Mouse (Mus musculus) hindbrain, embryonic 15.5 days (tissue): ENCODE measurements around the gene Mlf1. TPM values are rescaled to one million over a fixed set of nuclear protein-coding genes. Genes with fewer than 3 reads are reported as not detected.

Experiments
- polyA plus RNA-seq: library from polyadenylated mRNA; unstranded; fragments of >200 nt; fragmentation: Nextera tagmentation; extraction: Ambion mirVana; gene quantifications from 2 replicates; pipeline ENCODE4 v1.2.1, GENCODE M21; 2015

Mlf1 gene
- polyA plus RNA-seq, 1 experiment from 2014 or later, result 35.3 TPM

Other genes starting within 250 kb of the Mlf1 start
- not detected in 2 replicates for gene Gm17402, start 1.1 kb downstream of the Mlf1 start, polyA plus RNA-seq
- gene Gfm1, start 56.0 kb downstream of the Mlf1 start, polyA plus RNA-seq, result 27.8 and 29.5 TPM in 2 replicates
- 174 and 188 TPM in 2 replicates for gene Lxn, start 89.8 kb downstream of the Mlf1 start, polyA plus RNA-seq
- 1.4 and 3.1 TPM in 2 replicates for gene Rarres1, start 141.4 kb downstream of the Mlf1 start, polyA plus RNA-seq
- gene Mfsd1, start 208.6 kb downstream of the Mlf1 start, polyA plus RNA-seq, result 33.5 and 33.6 TPM in 2 replicates